Mouse (Mus musculus): Measurements from ENCODE around the gene Dok1.

DNA sequence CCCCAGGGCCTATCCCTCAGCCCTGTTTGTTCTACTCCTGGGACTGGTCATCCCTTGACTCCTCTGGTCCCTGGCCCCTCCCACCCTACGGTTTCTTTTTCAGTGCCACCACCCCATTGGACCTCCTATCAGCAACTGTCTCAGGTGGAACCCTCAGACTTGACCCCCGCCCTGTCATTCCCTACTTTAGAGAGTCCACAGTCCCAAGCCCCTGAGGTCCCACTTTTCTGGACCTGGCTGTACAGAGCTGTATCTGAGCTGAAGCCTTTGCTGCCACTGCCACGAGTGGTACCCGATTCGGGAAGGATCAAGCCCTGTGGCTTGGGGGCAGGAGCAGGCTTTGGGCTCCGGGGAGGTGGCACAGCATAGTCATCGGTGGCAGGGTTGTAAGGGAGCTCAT is 2.2 kb downstream of the Dok1 start:
- TF ChIP-seq ZNF384 (IDR thresholded peaks at IDR 0.05; ENCODE audit: low read depth, low read length) (no peak), ELF1 (IDR thresholded peaks at IDR 0.05; ENCODE audit: low read depth, low read length) (no peak), POLR2A (IDR thresholded peaks at IDR 0.05; ENCODE audit: control insufficient read depth in 1 of 2, insufficient read depth in 1 of 2, low read depth in 1 of 2, low read length in 2 of 2, poor library complexity in 1 of 2) (no peak), CHD2 (IDR thresholded peaks at IDR 0.05; ENCODE audit: low read length) (no peak), MXI1 (IDR thresholded peaks at IDR 0.05; ENCODE audit: low read depth, low read length) (no peak), CTCF (IDR thresholded peaks at IDR 0.05 in 2 of 3, conservative IDR thresholded peaks at IDR 0.05 in 1 of 3; ENCODE audit: control insufficient read depth in 1 of 3, insufficient read depth in 1 of 3, low read depth in 2 of 3, low read length in 3 of 3, poor library complexity in 1 of 3, severe bottlenecking in 1 of 3) (no peak), MYC (IDR thresholded peaks at IDR 0.05; ENCODE audit: low read depth, low read length) (no peak), KAT2A (conservative IDR thresholded peaks at IDR 0.05; ENCODE audit: low read depth, low read length) (no peak), ZC3H11A (IDR thresholded peaks at IDR 0.05; ENCODE audit: low read depth, low read length) (no peak), HCFC1 (IDR thresholded peaks at IDR 0.05; ENCODE audit: low read depth, low read length) (no peak), ZMIZ1 (IDR thresholded peaks at IDR 0.05; ENCODE audit: low read depth, low read length) (no peak), E2F4 (IDR thresholded peaks at IDR 0.05; ENCODE audit: borderline replicate concordance, low read depth, low read length) (no peak), MAFK (IDR thresholded peaks at IDR 0.05; ENCODE audit: borderline replicate concordance, low read depth, low read length) (no peak), GABPA (IDR thresholded peaks at IDR 0.05; ENCODE audit: low read depth, low read length) (no peak)
